Mouse (Mus musculus) lung, postnatal 14 days (tissue): ENCODE measurements at regions not wholly inside any gene's neighbourhood (a gene's known extent, or its start where the extent isn't known, plus 50 kb on each side); places are given as distances from the start of the nearest gene placed in this dataset.
A peak's percentile ranks its signal among the peaks of the same experiment; 100 is the strongest.

ENCODE experiments used
- DNase-seq: peaks from one replicate; pipeline ENCODE4 v3.0.0; 2021

DNA sequence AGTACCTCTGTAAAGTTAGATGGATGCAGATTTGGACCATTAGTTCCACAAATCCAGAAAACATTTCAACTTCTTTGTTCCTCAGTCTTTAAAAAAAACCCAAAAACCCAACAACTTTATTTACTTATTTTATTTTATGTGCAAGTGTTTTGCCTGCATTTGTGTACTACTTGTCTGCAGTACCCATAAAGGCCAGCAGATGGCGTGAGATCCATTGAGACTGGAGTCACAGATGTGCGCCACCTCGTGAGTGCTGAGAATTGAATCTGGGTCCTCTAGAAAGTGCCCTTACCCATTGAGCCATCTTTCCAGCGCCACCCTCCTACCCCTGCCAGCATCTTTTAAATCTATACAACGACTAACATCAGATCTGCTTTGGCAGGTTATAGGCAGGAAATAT, 53.0 kb downstream of the Gm12689 start:
- DNase-seq = no peak

DNA sequence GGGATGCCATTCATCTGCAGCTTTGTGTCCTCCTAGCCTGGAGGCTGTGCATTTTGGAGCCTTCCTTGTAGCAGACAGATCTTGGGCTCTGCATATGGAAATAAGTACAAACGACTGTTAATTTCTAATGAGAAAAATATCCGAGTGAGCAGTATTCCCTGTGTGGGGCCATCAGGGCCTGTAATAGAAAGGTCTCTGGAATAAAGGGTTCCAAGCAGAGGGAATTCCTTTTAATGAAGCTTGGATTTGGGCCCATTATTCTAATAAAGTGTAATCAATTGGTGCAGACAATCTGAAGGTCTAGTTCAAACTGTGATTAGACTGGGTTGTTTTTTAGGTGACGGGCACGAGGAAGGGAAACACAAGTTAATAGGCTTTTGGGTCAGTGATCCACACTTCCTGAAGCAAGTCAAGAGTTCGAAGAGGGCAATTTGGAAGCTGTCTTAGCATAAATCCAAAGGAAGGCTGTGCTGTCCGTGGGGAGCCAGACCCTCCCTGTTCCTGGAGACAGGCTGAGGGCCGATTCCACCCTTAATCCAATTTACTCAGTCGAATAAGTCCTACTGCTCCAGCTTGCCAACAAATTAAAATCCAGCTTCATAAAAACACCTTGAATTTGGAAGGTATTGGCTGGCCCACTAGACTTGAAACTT, 57.5 kb downstream of the Gm12689 start:
- DNase-seq = no peak

DNA sequence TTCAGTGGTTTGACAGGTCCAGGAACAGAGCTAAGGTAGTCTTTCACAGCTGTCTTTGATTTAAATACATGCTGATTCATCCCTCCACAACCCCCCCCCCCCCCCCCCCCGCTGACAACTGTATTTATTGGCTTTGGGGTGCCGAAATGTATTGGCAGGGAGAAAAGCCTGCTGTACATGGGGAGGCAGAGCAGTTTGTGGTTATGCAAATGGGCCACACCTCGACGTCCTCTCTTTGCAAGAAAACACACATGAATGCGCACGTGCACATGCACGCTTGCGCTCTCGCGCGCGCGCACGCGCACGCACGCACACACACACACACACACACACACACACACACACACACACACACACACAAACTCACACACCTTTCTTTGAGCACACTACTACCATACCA, 58.5 kb downstream of the Gm12689 start:
- DNase-seq = no peak

DNA sequence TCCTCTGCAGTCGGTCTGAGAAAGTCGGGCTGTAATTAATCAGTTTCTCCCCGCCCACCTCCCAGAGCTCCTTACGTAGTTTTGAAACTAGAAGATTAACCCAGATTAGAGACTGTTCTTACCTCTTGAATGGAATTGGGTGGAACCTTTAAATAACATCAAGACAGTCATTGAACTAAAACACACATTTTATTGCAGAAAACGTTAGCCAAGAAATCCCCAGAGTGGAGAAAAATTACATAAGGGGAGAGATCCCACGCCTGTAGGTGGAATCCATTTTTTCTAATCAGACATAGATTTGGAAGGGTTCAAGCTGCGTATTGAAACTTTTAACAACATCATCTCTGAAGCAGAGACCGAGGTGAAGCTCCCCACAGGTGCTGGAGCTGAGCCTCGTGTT, 59.1 kb downstream of the Gm12689 start:
- no peak for DNase-seq

DNA sequence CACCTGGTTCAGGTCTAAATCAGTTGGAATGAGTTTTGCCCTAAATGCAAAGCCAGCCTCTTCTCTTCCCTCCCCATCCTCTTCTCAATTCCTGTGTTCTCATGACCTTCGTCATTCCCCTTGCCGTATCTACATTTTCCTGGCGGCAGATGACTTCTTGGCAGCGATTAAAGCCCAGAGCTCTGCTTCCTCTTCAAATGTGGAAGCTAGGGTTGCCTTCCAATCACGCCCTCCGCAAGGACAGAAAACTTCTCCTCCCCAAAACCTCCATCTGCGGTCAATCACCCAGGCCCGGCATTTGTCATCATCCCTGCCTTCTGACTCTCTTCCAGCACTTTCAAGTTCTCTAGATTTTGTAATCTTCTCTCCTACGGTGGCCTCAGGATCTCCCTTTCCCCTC, 72.3 kb downstream of the Gm12689 start:
- DNase-seq = no peak

DNA sequence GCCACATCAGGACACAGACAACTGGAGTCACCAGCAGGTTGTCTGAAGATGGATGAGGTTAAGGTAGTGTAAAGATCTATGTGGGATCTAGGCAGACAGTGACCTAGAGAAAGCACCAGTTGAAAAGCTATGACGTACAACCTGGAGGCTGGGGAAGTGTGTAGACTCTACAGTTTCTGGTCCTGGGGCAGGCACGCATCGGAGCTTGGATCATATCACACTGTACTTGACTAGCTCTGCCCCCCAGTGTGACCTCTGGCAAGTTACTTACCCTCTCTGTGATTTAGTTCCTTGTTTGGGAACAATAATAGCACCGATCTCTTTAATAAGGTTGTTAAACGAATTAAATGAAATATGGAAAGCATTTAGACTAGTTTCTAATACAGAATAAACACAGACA, 75.5 kb downstream of the Gm12689 start:
- no peak for DNase-seq

DNA sequence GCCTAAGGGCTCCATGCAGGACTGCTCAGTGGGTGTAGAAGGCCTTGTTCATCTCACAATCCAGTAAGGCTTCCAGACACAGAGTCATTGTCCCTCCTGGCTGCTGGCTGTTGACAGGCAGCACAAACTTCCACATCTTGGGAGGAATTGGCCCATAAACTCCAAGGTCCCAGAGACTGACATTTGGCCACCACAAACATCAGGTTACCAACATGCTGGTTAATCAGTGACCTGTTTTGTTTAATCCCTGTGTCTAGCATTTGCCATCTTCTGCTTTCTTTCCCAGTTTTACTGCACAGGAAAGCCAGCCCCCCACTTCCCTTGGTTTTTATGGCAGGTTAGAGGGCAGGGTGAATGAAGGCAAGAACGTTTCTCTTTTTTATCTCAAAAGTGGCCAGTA, 80.5 kb downstream of the Gm12689 start:
- no peak for DNase-seq

DNA sequence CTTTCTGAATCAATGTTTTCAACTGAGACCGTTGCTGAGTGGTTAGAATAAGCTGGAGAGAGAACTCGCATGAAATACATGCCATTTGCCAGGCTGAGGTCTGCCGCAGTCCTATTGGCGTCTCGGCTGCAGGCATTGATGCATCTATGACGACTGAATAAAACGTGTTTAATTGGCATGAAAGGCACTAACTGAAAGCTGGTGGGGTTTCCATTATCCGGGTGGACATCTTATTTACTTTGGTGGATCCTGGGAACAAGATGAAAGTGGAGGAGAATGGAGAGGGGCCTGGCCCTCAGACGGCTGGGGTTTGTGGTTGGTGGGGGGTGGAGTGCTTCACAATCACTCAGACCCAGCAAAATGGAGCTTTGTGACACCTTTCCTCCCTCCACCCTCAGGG, 81.2 kb downstream of the Gm12689 start:
- DNase-seq = no peak

DNA sequence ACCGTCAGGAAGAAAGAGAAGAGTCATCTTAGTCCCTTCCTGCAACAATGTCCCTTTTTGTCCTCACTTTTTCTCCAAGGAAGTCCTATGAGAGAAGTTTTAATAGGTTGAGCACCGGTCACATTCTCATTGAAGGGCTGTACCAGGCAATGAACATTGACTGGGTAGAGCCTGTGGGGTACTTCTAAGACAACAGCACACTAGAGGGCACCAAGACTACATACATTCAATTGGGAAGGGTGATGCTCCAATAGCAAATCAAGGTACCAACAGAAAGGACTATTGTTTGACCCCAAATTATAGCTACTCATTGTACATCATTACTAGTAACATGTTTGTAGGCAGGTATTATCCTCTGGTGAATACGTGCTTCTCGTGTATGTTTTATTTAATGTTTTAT, 84.3 kb downstream of the Gm12689 start:
- no peak for DNase-seq

DNA sequence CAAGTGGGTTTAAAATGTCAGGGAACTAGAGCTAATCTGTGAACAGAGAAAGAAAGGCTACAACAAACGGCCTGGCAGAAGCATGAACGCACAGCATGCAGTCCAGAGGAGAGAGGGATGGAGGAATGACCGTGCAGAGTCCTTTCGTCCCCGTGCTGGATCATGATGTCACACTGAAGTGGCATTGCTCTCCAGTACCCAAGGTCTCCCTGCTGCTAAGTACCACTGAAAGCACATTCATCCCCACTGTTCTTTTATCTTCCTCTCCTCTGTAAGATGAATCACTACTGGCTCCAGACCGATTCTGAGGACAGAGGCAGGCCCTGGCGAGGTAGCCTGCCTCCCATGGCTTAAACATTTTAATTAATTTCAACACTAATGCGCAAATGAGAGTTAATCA, 89.7 kb downstream of the Gm12689 start:
- no peak for DNase-seq

DNA sequence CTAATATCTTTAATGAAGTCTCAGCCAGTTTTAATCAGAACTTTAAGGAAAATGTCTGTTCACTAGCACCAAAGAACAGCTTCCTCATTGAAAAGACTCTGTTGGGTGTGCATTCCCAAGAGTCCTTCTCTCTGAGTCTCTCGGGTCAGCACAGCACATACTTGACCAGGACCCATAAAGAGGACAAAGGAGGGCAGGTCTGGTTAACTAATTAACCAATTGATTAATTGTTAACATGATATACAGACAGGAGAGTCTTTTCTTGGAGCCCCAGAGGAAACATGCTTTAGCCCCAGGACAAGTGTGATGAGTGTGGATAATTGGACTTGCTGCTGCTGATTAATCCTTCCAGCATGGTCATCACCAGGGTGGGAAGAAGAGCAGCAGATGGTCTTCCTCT, 93.7 kb downstream of the Gm12689 start:
- DNase-seq = no peak

DNA sequence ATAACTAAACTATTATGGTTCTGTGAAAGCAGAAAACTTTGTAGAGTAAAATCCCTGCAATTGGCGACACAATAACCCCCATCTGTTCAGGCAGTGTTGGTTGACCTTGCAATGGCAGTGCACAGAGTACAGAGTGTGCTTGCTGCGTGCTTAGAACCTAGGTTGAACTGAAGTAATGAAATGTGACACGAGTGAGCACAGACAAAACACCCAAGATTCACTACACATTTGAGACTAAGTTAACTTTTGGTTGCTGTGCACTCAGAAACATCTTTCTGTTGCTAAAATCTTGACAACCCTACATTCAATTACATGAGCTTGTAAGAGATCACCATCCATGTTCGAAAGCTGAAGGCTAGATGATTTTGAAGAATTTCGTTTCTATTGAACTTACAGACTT, 97.3 kb downstream of the Gm12689 start:
- no peak for DNase-seq

DNA sequence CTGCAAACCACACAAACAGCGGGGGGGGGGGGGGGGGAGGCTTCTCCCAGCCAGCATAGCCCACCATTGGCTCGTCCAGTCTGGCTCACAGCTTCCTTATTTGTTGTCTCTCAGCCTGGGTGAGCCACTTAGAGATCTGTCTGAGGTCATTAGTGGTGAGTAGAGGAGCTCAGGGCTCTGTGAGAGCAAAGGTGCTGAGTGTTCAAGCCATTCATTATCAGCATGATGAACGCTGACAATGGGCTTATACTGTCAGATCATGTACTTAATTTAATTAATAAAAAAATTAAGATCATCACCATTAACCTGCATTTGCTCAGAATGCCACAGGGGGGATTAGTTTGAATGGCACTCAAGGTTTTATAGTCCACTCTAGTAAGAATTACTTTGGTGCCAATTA, 98.5 kb downstream of the Gm12689 start:
- DNase-seq = no peak

DNA sequence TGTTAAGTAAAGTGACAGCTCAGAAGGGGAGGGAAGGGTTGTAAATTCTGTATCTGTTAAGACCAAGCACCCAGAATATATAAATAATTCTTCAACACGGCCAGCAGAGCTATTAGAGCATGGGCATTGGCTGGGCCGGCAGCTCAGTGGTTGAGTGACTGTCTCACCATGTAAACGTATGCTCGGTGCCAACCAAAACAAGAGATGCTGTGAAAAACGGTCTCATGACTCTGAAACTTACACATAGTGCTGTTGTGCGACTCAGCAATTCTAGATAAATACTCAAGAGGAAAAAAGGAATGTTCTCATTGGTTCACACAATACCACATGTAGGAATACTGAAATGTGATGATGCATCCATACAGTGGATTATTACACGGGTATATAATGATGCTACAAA, 111.8 kb downstream of the Gm12689 start:
- DNase-seq = no peak

DNA sequence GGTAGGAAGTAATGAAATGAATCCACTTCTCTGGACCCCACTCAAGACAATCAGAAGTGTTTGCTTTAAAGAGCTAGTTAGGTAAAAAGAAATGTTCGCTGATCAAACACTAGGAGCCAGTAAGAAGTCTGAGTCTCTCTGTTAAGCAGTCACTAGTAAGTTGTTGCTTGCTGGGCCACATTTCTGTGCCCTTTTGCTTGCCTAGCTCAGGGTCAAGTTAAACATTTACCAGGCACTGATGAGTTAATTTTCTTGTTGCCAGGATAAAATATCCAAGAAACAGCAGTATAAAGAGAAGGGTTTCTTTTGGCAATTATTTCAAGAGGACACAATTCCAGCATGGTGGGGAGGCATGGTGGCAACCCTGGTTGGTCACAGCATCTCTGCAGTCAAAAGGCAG, 127.7 kb downstream of the Gm12689 start:
- DNase-seq = no peak

DNA sequence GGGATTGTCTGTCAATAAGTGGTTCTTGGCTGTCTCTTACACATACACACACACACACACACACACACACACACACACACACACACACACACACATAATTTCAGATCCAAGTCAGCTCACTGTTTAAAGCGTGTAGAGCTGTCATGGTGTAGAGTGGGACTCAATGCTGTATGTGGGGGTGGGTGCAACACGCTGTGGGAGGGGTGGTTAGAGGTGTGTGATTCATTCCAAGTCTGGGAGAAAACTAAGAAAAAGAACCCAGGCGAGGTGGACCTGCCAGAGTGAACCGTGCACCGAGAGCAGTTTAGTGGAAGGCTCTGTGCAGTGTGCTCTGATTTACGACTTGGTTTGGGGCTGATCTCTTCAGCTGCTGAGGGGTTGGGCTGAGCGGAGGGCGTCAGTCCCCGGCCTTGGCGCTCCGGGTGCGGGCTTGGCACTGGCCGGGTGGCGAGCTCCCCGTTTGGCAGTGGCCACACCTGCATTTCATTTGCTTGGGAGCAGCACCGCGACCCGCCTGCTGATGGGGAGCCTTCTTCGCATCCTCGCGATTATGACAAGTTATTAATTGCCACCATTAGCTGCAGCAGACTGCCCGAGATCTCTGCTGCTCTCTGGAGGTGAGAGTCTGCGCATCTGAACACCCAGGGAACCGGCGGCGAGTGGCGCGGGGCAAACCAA, 149.5 kb downstream of the Gm12689 start:
- DNase-seq = no peak

DNA sequence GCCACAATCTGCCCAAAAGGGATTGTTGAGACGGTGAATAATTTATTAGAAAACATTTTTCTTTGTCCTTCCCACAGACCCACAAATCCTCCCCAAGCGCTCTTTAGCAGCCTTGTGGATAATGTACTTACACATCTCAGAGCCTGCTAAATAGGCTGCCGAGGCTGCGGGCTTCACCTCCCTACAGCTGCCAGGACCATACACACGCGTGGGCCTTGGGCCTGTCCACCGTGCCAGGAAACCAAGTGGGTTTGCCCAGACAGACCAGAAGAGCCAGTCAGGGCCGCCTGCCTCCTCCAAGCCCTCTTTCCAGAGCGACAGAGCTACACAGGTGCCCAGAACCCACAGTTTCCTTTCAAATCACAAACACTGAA, 150.0 kb downstream of the Gm12689 start:
- no peak for DNase-seq

DNA sequence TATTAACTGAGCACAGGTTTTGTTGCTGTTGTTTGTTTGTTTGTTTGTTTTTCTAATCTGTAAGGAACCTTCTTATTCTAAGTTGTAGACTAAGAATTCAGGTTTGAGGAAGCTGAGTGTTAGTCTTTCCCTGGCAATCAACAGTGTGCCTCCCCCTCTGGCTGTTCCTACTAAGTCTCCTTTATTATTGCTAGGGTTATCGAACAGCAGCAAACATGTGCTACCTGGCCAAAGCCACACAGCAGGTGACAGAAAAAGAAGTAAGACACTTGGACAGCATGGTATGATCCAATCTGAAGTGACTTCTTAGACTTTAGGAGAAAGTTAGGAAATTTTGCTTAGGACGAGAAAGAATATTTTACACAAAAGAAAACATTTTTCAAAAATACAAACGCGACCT, 163.3 kb downstream of the Gm12689 start:
- no peak for DNase-seq

DNA sequence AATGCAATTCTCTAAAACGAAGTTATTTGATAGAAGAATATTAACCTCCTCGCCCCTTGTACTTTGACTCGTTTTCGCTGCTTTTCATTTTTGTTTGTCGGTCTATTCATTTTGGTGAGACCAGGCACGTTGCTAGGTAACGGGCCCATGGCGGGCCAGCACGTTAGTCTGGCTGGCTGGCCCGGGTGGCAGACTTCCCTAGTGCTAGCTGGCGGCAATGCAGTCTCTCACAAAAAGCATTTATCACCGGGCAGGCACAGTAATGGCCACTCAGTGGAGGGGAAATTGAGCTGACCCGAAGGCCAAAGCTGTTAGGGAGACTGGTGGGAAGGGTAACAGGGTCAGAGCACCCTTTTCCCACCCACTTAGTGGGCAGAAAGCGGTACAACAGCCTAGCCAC, 163.7 kb downstream of the Gm12689 start:
- DNase-seq = no peak

DNA sequence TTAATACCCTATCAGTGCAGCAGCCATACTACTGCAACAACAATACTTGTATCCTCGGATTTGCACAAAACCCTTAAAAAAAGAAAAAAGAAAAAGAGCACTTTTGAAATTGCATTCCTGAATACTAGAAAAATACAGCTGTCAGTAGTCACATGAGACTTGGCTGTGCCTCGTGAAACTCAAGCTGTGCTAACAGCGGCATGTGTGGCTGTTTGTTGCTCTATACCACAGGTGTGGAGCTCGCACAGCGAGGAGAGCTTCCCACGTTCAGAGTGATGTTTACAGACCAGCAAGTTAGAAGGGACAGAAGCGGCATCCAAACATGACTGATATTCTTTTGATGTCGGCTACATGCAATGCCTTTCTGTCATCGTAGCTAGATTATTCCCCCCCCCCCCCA, 169.8 kb downstream of the Gm12689 start:
- no peak for DNase-seq

DNA sequence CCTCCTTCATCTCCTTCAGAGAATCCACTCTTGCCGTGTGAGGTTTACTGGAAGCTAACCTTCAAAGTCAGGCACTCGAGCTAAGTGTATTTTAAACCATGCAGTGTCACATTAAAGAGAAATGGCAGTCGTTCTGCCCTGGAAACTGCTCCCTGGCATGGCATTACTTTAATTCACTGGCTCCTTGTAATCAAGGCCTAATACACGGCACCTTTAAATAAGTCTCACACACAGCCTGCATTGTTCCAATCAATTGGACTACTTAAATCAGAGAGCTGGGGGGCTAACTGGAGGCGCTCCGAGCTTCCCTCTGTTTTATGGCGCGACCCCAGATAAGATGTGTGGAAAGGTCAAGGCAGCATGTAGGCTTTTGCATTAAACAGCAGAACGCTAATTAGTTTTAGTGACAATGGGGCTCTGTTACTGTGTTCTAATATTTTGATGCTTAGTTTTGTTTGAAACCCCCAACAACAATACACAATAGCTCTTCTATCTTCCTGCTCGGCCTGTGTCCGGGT, 180.1 kb downstream of the Gm12689 start:
- no peak for DNase-seq

DNA sequence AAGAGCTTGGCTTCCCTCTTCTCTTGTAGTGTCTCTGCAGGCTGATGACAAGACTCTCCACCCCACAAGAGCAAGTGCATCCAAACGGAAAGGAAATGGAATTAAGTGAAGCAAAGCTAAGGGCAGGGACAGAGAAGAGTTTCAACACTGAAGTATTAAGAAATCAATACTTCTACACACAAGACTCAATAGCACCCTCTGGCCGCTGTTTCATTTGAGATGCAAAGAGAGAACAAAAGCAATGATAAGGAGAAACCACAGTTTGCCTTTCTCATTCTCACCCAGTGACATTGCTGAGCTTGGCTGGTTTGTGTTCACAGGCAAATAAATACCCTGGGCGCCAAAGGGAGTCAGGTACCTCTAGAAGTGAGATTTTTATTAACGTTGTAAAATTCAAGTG, 171.8 kb upstream of the Foxd3 start:
- peak; percentile 13 for DNase-seq

DNA sequence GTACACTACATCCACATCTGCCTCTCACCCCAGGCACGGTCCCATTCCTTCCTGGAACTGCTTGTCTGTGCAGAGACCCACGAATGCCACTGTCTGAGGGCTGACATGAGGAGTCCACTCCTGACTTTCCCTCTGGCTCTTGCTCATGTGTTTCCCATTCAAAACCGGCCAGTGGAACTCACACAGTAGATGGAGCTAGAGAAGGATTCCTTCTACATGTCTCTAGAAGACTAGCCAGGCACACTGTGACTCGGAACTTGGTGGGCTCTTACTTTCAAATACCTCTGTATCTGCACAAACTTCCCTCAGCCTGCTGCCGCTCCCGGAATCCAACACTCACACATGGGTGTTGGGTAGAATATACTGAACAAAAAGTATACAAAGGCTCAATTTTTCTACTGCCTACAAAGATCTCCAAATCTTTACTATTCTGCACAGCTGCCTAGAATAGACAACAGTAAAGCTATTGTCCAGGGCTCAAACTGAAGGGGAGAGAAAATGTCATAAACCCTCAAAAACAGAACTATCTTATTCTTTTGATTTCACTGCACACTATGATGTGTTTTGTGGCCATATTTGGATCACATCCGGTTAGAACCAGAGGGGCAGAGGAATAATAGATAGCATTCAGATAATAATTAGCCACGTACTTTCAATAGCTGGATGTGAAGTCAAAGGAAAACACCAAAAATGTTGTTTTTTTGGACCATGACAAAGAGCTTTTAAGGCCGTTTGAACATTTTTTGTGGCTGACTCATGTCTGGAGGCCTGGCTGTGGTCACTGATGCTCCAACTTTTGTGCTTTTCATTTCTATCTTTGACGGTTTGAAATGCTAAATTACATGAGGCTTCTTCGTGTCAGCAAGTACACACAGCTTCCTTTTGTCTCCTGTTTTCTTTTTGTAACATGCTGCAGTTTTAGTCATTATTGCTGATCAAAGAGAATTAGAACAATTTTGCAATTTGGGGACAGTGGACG, 164.3 kb upstream of the Foxd3 start:
- no peak for DNase-seq

DNA sequence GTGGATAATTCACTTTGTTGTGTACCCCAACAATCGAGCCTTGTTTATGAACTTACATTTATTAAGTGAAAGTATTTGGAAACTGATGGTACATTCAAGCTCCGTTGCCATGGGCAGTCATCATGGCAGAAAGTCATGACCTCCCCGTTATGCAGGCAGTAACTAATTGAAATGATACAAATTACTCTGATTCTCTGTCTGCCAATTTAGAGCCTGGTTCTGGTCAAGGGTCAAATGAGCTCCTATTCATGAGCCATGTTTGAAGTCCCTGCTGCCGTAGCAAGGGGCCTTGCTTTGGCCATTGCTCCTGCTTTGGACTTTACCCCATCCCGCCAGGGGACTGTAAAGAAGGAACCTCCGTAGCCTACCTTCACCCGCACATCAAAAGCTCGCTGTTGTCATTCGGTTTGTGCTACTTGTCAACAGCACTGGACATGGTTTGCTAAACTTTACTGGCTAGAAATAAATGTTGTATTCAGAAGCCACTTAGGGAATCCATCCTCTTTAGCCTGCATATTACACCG, 152.8 kb upstream of the Foxd3 start:
- no peak for DNase-seq
